Mouse (Mus musculus): ENCODE results near the gene Spns3.

- TF ChIP-seq CTCF (IDR thresholded peaks at IDR 0.05; ENCODE audit: low read depth, low read length): no peak
- no peak for TF ChIP-seq EP300 (IDR thresholded peaks at IDR 0.05; ENCODE audit: insufficient read depth, low read depth, low read length)
Observed at GRCm38 (mm10) chr11:72466694-72467507, 83.4 kb downstream of the Spns3 start.

Measured in ES-Bruce4 (cell line).